Mouse (Mus musculus): ENCODE data around the gene AI854703. TPM values are rescaled to one million over a fixed set of nuclear protein-coding genes. Genes with fewer than 3 reads are reported as not detected.
"Not testable (repeated sequence)": the region's sequence is repeated elsewhere in the genome, so short reads cannot be mapped to it uniquely, and the experiment has no call there.

Gene AI854703
- total RNA-seq, 2 experiments from 2014 or later, result 0.25 to 0.48 TPM

- intact Hi-C loops (cut with DNase I), result no loop called here
- DNase-seq, result no peak
These were observed 15.9 kb upstream of the AI854703 start for GRCm38 (mm10) chr6:48610657-48611056.

DNA sequence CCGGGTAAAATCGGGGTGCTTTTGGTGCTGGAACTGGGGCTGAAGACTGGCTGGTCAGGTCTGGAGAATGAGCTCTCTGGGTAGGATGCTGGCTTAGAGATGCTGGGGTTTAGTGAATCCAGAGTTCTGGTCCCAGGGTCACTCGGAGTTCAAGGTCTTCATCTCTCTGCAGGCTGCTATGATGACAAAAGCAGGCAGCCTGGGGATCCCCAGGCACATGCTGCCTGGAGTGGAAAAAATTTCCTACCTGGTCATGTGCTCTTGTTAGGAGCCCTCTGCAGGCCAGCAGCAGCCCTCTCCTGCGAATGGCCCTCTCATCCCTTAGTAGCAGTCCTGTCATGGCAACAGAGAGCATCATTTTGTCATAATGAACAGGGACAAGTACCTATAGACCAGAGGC is 13.1 kb upstream of the AI854703 start:
- no peak for DNase-seq
- intact Hi-C loops (cut with DNase I), result no loop called here

DNA sequence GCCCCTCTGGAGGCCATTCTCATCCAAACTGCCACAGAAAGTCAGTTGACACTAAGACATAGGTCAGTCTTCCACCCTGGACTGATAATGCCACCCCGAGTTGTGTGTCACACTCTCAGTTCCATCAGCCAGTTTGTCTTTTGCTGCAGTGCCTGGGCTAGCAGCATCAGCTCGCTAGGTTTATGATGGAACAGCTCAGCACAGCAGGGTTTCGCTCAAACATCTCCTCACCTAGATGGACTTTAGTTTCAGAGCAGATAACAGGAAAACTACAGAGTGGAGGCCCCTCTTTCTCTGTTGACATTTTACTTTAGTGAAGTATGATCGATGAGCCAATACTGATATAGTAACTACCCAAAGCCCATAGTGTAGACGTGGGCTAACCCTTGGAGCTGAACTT is 11.8 kb upstream of the AI854703 start:
- no peak for DNase-seq
- intact Hi-C loops (cut with DNase I), result no loop called here

GRCm38 (mm10) chr6:48620031-48620430 is 6.5 kb upstream of the AI854703 start:
- intact Hi-C loops (cut with DNase I), result no loop called here
- no peak for DNase-seq

GRCm38 (mm10) chr6:48622186-48622843 is 4.2 kb upstream of the AI854703 start:
- intact Hi-C loops (cut with DNase I); DNase-seq: not testable (repeated sequence)

GRCm38 (mm10) chr6:48623460-48623859 is 3.1 kb upstream of the AI854703 start:
- intact Hi-C loops (cut with DNase I), result no loop called here

GRCm38 (mm10) chr6:48626984-48627383 is 420 bp downstream of the AI854703 start:
- intact Hi-C loops (cut with DNase I), result no loop called here
- peak; percentile 30 to 31 for DNase-seq

More at GRCm38 (mm10) chr6:48623460-48623859, 3.1 kb upstream of the AI854703 start:
- DNase-seq, result no peak

DNA sequence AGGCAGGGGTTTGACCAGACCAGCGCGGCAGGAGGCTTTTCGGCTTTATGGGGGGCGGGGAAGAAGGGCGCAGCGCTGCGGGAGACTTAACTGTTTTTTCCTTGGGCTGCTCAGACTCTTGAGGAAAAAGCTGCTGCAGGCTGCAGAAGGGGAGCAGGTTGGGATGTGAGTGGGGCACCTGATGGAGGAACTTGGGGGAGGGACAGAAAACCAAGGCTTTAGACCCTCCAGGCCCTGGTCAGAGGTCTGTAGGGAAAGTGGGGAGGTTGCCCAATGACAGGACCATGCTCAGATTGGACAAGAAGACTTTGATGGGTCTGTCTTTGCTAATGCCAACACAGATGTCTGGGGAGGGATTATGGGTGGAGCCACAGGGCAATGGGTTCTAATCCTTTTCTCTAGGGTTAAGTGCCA is 954 bp downstream of the AI854703 start:
- intact Hi-C loops (cut with DNase I), result no loop called here
- DNase-seq, result no peak

DNA sequence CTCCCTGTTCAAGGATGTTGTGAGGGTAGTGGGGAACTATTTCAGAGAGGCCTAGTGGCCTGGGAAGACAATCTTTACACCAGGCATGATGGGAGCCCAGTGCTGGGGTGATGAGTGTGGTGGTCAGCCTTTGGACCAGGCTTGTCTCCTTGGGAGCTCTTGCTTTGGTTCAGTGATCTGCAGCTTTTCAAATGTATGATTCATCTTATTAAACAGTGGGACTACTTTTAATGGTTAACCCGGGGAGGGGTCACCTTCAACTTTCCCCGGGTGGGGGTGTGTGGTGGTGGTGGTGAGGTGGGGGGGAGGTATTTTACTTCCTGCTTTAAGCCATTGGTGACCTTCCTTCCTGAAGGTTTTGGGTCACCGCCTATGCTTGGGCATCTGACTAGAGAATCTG is 1.8 kb downstream of the AI854703 start:
- DNase-seq, result no peak
- intact Hi-C loops (cut with DNase I), result no loop called here

- intact Hi-C loops (cut with DNase I), result no loop called here
- no peak for DNase-seq
These were observed 2.5 kb downstream of the AI854703 start for GRCm38 (mm10) chr6:48628808-48629660.

GRCm38 (mm10) chr6:48629661-48630034 is 3.1 kb downstream of the AI854703 start:
- intact Hi-C loops (cut with DNase I), result loop anchor here (5.0 kb wide), 1 partner anchor 42 kb away; the partner anchor contains the start of gene Gm45021
- DNase-seq, result no peak

DNA sequence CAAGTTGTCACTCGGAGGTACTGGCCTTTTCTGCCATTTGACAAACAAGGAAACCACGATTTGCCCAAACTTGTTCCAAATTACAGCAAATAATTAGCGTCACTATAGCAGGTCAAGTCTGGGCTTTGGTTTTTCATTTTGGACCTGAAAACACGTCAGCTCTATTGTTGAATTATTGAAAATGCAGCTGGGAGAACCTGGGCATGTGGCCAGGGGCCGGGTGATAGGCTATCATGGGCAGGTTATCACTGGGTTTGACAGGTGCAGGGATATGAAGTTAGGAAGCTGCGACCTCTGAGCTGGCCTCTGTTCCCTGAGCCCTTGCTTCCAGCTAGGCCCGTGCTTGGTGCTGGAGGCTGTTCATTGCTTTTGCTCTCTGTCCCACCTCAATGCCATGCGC is 4.3 kb downstream of the AI854703 start:
- no peak for DNase-seq
- intact Hi-C loops (cut with DNase I), result loop anchor here (5.0 kb wide), 1 partner anchor 44 kb away; the partner anchor contains the start of gene Gm45021

GRCm38 (mm10) chr6:48635105-48635504 is 8.5 kb downstream of the AI854703 start:
- intact Hi-C loops (cut with DNase I), result no loop called here

GRCm38 (mm10) chr6:48636515-48636914 is 10.0 kb downstream of the AI854703 start:
- no peak for DNase-seq
- intact Hi-C loops (cut with DNase I), result no loop called here

More at GRCm38 (mm10) chr6:48635105-48635504, 8.5 kb downstream of the AI854703 start:
- DNase-seq, result no peak

DNA sequence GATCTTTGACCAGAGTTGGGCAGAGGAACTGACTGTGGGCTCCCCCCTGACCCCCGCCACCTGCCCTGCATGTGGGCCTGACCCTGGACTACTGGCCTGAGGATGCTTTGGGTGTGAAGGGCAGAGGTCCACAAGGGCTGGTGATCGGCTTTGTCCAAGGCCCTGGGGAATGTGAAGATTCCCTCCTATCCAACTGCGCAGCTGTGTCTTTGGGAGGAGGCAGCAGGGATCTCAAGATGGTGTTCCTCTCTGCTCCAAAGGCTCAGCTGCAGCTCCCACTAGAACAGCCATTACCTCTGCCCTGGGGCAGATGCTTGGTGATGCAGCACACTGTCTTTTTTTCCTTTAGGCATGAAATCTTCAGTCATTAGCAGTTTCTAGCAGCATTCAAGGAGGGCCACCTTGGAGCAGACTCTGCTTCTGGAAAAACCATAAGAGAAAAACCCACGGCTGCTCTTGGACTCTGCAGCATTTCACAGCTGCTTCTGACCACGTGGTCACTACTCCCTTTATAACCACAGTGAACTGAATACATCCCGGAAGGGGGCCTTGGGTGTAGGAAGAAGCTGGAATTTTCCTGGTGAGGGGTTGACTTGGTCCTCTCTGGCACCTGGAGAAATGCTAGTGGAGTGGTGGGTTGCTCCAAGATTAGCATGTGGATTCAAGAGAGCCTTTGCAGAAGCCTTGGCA is 11.4 kb downstream of the AI854703 start:
- intact Hi-C loops (cut with DNase I), result no loop called here
- DNase-seq, result no peak

- intact Hi-C loops (cut with DNase I), result no loop called here
- DNase-seq, result no peak
These were observed 12.0 kb downstream of the AI854703 start for GRCm38 (mm10) chr6:48638553-48638952.

- intact Hi-C loops (cut with DNase I), result no loop called here
- DNase-seq, result no peak
These were observed 14.8 kb downstream of the AI854703 start for GRCm38 (mm10) chr6:48641391-48641790.

GRCm38 (mm10) chr6:48642764-48643292 is 16.3 kb downstream of the AI854703 start:
- intact Hi-C loops (cut with DNase I), result loop anchor here (1.0 to 2.0 kb wide), 2 partner anchors 60 to 105 kb away; no protein-coding TSS in a partner anchor
- no peak for DNase-seq

GRCm38 (mm10) chr6:48645660-48646308 is 19.2 kb downstream of the AI854703 start:
- peak; percentile 45 to 59 for DNase-seq
- intact Hi-C loops (cut with DNase I), result loop anchor here (2.0 to 5.0 kb wide), 2 partner anchors 127 to 468 kb away; no protein-coding TSS in a partner anchor

DNA sequence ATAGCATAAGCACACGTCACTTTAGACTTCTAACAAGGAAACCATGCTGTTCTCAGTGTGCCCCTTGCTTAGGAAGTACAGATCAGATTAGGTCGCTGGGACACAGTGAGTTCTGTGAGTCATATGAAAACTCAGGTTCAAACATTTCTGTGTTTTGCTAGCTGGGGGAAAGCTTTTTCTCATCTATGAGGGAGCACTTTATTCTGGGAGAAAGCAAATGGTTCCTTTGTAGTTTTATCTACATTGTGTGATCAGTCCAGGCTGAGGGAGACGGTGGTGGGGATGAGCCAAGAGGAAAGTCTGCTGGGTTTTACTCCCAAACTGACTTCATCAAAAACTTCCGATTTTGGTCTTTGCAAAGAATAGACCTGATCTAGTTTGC is 19.7 kb downstream of the AI854703 start:
- intact Hi-C loops (cut with DNase I), result loop anchor here (5.0 kb wide), 1 partner anchor 469 kb away; no protein-coding TSS in a partner anchor
- DNase-seq, result no peak

Measured in gastrocnemius, postnatal 36 days (tissue).